Mouse (Mus musculus) macrophage (primary cell): ENCODE results near the gene Ace3. TPM values are rescaled to one million over a fixed set of nuclear protein-coding genes. Genes with fewer than 3 reads are reported as not detected.

Source experiments
- H3K27ac ChIP-seq: fragments of 350-480 bp; formaldehyde crosslinking; 2 replicates; pipeline ENCODE4 v1.9.0; 2021
- H3K36me3 ChIP-seq: fragments of 350-480 bp; formaldehyde crosslinking; 2 replicates; pipeline ENCODE4 v1.9.0; 2021; ENCODE audit errors: inconsistent target
- H3K4me3 ChIP-seq: fragments of 350-480 bp; formaldehyde crosslinking; 2 replicates; pipeline ENCODE4 v1.9.0; 2021; ENCODE audit errors: inconsistent target
- H3K79me2 ChIP-seq: fragments of 350-480 bp; formaldehyde crosslinking; 2 replicates; pipeline ENCODE4 v1.9.0; 2021; ENCODE audit errors: inconsistent target
- WGBS: methylation state at CpG from one replicate; pipeline ENCODE4 v1.1.7; 2026; ENCODE audit warnings: inconsistent platforms; ENCODE audit not compliant: missing documents; 5-methylcytosine and 5-hydroxymethylcytosine counted together
- polyA plus RNA-seq: library from polyadenylated mRNA; stranded (reverse); fragments of 250-400 nt; gene quantifications from 3 replicates; pipeline ENCODE4 v1.2.4, GENCODE M21; 2018; ENCODE audit warnings: inconsistent platforms

Ace3 gene
- polyA plus RNA-seq, 1 experiment from 2014 or later: not detected

DNA sequence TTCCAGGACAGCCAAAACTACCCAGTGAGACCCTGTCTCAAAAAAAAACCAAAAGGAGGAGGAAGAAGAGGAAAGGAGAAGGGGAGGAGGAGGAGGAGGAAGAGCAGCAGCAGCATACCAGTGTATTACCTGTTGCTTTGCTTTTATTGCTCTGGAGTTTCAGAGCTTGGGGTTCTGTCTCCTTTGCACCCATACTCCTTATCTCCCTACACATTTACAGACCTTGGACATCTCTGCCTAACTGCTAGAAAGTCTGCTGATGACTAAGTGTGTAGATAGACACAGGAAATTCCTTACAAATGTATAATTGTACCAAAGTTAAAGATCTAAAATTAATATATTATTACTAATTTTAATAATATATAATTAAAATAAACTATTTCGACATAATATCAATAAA lies 50.8 kb downstream of the Ace3 start:
- H3K79me2 ChIP-seq: peaks cover 69% of the 10 kb centered on the region
- H3K36me3 ChIP-seq: peaks cover 34% of the 10 kb centered on the region
- H3K27ac ChIP-seq: no peak overlapping the region
- H3K4me3 ChIP-seq: no peak overlapping the region
- 100% methylated on average over 1 of the region's 1 CpGs for WGBS

- WGBS: 90% methylated on average over 3 of the region's 3 CpGs
- no peak overlapping the region for H3K4me3 ChIP-seq
- H3K36me3 ChIP-seq: peaks cover 38% of the 10 kb centered on the region
- no peak overlapping the region for H3K27ac ChIP-seq
- H3K79me2 ChIP-seq: peaks cover 64% of the 10 kb centered on the region
Measured at GRCm38 (mm10) chr11:106045780-106046179, 51.3 kb downstream of the Ace3 start.

DNA sequence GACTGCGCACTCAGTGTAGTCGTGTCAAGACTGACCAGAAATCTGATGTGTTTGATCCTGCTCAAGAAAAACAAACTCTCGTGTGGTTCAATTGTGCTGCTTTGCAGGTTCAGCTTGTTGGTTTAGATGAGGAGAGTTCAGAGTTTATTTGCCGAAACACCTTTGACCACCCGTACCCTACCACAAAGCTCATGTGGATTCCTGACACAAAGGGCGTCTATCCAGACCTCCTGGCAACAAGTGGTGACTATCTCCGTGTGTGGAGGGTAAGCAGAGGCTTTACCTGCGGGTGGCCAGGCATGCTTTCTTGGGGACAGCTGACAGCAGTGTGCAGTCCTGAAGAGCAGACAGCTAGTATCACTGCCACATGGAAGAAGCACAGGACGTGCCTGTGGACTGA lies 52.1 kb downstream of the Ace3 start:
- WGBS: 94% methylated on average over 9 of the region's 9 CpGs
- peaks cover 45% of the 10 kb centered on the region for H3K36me3 ChIP-seq

GRCm38 (mm10) chr11:106053921-106054320 lies 59.4 kb downstream of the Ace3 start:
- Histone ChIP-seq H3K27ac (no peak overlapping the region), H3K36me3 (peaks cover 87% of the 10 kb centered on the region), H3K4me3 (no peak overlapping the region), H3K79me2 (no peaks in the 10 kb centered on the region)
- WGBS: 100% methylated on average over 2 of the region's 2 CpGs

More for the DNA sequence above, 52.1 kb downstream of the Ace3 start:
- Histone ChIP-seq H3K4me3 (no peak overlapping the region), H3K27ac (no peak overlapping the region), H3K79me2 (peaks cover 56% of the 10 kb centered on the region)

GRCm38 (mm10) chr11:106054600-106054999 lies 60.1 kb downstream of the Ace3 start:
- H3K79me2 ChIP-seq: no peaks in the 10 kb centered on the region
- H3K27ac ChIP-seq: no peak overlapping the region

More at GRCm38 (mm10) chr11:106054600-106054999, 60.1 kb downstream of the Ace3 start:
- Histone ChIP-seq H3K36me3 (peaks cover 88% of the 10 kb centered on the region), H3K4me3 (no peak overlapping the region)
- WGBS: 96% methylated on average over 8 of the region's 8 CpGs

Other genes starting within 250 kb of the Ace3 start
- not detected in 3 replicates for gene Cyb561, start 41.3 kb upstream of the Ace3 start, polyA plus RNA-seq
- gene Ace, start 26.7 kb upstream of the Ace3 start, polyA plus RNA-seq: 0.20 to 0.36 TPM (median 0.26 TPM) in 3 replicates
- not detected in 3 replicates for gene Kcnh6, start 13.4 kb downstream of the Ace3 start, polyA plus RNA-seq
- 33.8 to 64.7 TPM (median 48.5 TPM) in 3 replicates for gene Dcaf7, start 42.2 kb downstream of the Ace3 start, polyA plus RNA-seq
- 9.9 to 15.0 TPM (median 13.6 TPM) in 3 replicates for gene Taco1, start 71.4 kb downstream of the Ace3 start, polyA plus RNA-seq
- 47.7 to 51.9 TPM (median 49.8 TPM) in 3 replicates for gene Map3k3, start 89.9 kb downstream of the Ace3 start, polyA plus RNA-seq
- not detected in 3 replicates for gene Gm10840, start 166.2 kb downstream of the Ace3 start, polyA plus RNA-seq
- 74.9 to 122 TPM (median 80.3 TPM) in 3 replicates for gene Limd2, start 166.2 kb downstream of the Ace3 start, polyA plus RNA-seq
- 14.5 to 19.3 TPM (median 18.7 TPM) in 3 replicates for gene Strada, start 207.5 kb downstream of the Ace3 start, polyA plus RNA-seq
- gene Ccdc47, start 221.7 kb downstream of the Ace3 start, polyA plus RNA-seq: 46.7 to 77.0 TPM (median 51.2 TPM) in 3 replicates
- gene Ddx42, start 222.3 kb downstream of the Ace3 start, polyA plus RNA-seq: 37.1 to 61.7 TPM (median 46.9 TPM) in 3 replicates